Mouse (Mus musculus): ENCODE results near the gene Elovl7.

Elovl7 gene

DNA sequence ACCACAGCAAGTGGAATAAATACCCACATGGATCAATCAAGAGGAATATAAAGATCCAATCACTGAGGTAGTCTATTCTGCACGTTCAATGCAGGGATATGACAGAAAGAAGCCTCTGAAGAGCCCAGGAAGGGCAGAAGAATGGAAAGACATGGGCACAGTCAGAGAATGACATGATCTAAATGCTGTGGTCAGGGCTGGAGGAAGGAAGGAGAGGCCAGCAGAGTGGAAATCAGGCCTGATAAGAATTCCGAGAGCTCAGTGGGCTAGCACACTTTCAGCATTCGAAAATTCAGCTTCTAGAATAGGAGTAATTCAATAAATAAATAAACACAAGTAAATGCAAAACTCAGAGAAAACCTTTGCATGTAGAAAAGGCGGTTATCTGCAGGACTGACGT lies 27.5 kb downstream of the Elovl7 start:
- no peak for DNase-seq (ENCODE audit: low spot score)

GRCm38 (mm10) chr13:108245086-108245697 lies 31.0 kb downstream of the Elovl7 start:
- DNase-seq (ENCODE audit: low spot score), result no peak

- no peak for DNase-seq (ENCODE audit: low spot score)
Observed at GRCm38 (mm10) chr13:108251106-108251505, 36.9 kb downstream of the Elovl7 start.

DNA sequence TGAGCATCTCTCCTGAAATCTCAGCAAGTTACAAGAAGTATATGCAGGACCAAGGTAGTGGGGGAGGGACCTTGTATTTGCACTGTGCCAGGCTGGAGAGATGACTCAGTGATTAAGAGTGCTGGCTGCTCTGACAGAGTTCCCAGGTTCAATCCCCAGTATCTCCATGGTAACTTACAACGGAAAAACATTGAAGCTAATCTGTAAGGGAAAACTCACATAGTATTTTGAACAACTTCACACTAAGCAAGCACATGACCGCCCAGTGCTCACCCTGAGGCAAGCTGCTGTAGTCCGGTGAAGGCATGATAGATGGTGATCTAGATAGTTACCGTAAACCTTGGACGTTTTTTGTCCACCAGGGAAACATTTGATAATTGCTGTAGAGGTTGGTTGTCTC lies 39.8 kb downstream of the Elovl7 start:
- DNase-seq (ENCODE audit: low spot score), result no peak

GRCm38 (mm10) chr13:108263042-108263441 lies 48.8 kb downstream of the Elovl7 start:
- DNase-seq (ENCODE audit: low spot score), result no peak

DNA sequence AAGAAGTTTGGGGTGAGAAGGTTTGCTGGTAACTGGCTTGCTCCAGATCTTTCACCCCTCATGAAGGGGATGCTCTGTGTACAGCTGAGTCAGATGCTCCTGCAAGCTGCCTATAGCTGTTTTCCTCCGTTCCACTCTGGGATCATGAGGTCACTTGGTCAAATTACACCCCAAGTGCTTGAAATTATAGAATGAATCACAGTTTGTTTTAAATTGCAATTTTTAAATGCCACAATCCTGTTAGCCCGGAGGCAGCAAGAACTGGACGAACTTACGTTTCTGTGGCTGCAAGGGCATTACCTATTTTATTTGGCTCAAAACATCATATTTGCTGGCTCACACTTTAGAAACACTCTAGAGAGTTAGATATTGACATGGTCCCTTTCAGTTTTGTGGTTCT lies 51.2 kb downstream of the Elovl7 start:
- DNase-seq (ENCODE audit: low spot score), result no peak

DNA sequence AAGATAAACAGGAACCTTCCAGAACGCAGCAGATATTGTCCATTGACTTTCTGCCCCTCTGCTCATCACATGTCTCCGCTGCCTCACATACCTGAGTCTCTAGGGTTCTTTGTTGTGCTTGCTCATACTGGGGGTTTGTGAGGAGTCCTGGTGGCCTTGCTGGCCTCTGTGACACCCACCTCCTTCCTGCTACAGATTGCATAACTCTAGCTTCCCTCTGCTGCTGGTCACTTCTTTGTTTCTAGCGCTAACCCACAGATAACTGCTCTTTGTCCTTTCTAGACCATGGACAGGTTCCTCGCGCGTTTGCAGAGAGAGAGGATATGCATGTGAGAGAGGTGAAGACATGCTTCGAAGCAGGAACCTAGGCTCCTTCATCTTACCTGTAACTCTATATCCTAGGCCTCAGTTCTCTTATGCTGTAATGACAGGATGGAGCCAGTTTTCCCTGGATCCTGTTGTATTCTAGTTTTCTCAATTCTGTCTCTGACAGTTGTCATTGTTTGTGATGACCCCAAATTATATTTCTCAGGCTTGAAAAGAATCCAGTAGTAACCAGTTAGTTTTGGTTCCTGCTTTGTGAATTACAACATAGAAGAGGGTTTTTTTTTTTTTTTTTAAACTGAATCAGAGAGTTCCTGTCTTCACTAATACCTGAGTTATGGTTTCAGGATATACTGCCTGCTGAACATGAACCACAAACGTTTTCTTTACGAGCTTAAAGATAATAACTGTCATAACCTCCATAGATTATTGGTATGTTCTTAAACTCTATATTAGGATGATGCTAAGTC lies 53.8 kb downstream of the Elovl7 start:
- DNase-seq (ENCODE audit: low spot score), result no peak

DNA sequence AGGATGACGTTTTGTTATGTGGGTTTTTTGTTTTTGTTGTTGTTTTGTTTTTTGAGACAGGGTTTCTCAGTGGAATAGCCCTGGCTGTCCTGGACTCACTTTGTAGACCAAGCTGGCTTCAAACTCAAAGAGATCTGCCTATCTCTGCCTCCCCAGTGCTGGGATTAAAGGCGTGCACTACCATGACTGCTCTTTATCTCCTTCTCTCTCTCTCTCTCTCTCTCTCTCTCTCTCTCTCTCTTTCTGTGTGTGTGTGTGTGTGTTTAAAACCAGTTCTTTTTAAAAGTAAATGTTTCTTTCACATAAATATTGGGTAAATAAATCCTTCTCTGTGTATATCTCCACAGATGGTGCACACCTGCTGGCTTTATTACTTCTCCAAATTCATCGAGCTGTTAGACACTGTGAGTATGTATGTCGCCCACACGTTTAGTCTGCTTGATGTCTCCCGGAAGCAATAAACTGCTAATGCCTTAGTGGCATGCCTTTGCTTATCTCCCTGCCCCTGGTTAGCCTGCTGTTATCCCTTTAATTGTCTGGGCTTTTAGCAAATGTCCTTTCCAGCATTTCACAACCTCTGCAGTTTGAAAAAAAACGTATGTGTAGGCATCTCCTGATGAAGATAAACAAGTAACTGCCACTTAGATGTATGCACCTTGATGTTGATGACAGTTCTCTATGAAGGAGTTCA lies 57.4 kb downstream of the Elovl7 start:
- no peak for DNase-seq (ENCODE audit: low spot score)

GRCm38 (mm10) chr13:108272332-108272731 lies 58.1 kb downstream of the Elovl7 start:
- DNase-seq (ENCODE audit: low spot score), result no peak

GRCm38 (mm10) chr13:108273034-108273433 lies 58.8 kb downstream of the Elovl7 start:
- DNase-seq (ENCODE audit: low spot score), result no peak

GRCm38 (mm10) chr13:108273456-108273855 lies 59.3 kb downstream of the Elovl7 start:
- DNase-seq (ENCODE audit: low spot score), result no peak

GRCm38 (mm10) chr13:108276561-108276960 lies 62.4 kb downstream of the Elovl7 start:
- no peak for DNase-seq (ENCODE audit: low spot score)

DNA sequence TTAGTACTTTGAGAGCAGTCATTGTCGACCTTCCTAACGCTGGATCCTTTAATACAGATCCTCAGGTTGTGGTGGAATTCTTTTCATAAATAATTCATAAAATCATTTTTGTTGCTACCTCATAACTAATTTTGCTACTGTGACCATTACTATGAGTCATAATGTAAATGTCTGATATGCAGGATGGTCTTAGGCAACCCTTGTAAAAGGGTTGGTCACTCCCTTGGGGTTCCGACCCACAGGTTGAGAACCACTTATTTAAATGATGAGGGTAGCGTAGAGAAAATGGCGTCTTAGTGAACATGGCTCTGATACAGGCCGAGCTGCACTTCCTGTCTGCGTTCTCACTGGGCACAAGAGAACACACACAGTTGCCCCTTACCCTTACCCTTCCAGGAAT lies 63.1 kb downstream of the Elovl7 start:
- DNase-seq (ENCODE audit: low spot score), result no peak

DNA sequence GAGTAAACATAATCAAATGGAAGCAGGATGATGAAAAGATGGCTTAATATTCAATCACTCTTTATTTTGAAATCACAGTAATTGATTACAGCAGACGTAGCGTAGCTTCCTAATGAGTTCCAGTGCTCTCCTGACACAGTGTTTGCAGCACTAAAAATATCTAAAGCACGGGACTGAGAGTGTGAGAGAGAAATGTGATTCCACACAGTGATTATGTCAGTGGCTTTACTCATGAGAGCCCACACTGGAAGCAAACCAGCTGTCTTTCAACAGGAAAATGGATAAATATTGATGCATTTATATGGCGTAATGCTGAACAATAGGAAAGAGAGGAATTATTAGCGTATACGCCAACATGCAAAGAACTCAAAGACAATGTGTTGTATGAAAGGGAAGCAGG lies 64.4 kb downstream of the Elovl7 start:
- no peak for DNase-seq (ENCODE audit: low spot score)

- DNase-seq (ENCODE audit: low spot score), result no peak
Observed at GRCm38 (mm10) chr13:108284312-108284711, 70.1 kb downstream of the Elovl7 start.

GRCm38 (mm10) chr13:108287953-108288352 lies 73.7 kb downstream of the Elovl7 start:
- DNase-seq (ENCODE audit: low spot score), result no peak

- DNase-seq (ENCODE audit: low spot score), result no peak
Observed at GRCm38 (mm10) chr13:108289436-108289835, 75.2 kb downstream of the Elovl7 start.

DNA sequence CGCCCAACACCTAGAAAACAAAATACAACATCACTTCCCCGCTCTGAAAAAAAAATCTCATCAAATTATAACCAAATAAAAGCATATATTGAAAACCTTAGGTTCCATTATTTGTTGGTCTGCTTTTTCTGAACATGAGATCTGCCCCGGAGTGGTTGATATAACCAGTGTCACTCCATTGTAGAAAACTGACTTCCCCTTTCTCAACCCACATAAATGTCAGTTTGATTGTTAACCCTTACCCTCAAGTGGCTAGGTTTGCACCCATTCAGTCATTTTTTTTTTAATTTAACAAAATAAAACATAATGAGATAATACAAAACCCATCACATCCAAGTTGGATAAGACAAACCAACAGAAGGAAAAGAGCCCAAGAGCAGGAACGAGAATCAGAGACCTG lies 76.1 kb downstream of the Elovl7 start:
- no peak for DNase-seq (ENCODE audit: low spot score)

GRCm38 (mm10) chr13:108297350-108298093 lies 83.3 kb downstream of the Elovl7 start:
- peak; percentile 62 for DNase-seq (ENCODE audit: low spot score)

- DNase-seq (ENCODE audit: low spot score), result no peak
Observed at GRCm38 (mm10) chr13:108298241-108298640, 84.0 kb downstream of the Elovl7 start.

- DNase-seq (ENCODE audit: low spot score), result peak; percentile 51
Observed at GRCm38 (mm10) chr13:108300346-108300950, 86.2 kb downstream of the Elovl7 start.

DNA sequence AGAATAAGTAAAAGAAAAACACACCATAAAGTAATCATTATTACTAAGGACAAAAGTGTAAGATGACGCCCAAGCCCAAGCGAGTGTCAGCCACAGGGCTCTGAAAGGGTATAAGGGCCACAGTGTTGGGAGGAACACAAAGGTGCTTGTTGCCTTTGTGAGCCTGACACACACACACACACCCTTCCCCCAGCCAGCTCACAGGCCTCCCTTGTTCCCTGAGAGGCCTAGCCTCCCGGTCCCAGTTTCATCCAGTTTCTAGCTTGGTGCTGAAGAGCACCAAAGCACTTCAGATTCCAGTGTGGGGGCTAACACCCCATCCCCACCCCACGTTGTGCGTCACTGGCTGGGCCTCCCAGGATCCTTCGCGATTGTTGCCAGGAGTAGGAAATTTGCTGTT lies 87.2 kb downstream of the Elovl7 start:
- DNase-seq (ENCODE audit: low spot score), result peak; percentile 12
